Mouse (Mus musculus) bone marrow, adult 2 months (tissue): ENCODE measurements around the gene Mid1.

Experiments
- CTCF ChIP-seq: fragments of 200-500 bp; IDR thresholded peaks from 2 replicates; pipeline ENCODE4 v1.5.1; 2011; ENCODE audit warnings: low read length, control low read depth; ENCODE audit not compliant: control insufficient read depth, insufficient read depth
- POLR2A ChIP-seq: fragments of 200-500 bp; IDR thresholded peaks from 2 replicates; pipeline ENCODE4 v1.6.1; 2011; ENCODE audit warnings: low read depth, mild to moderate bottlenecking, control low read depth, low read length, borderline replicate concordance; ENCODE audit not compliant: control insufficient read depth

GRCm38 (mm10) chrX:169892631-169893030, 207.6 kb downstream of the Mid1 start:
- no peak for TF ChIP-seq CTCF
- no peak for TF ChIP-seq POLR2A
